ENCODE assay signal across 25 mouse cellular contexts in genomic region chr10:14468623-14469022, GRCm38 (mm10).
DNase-seq lines count a peak whose midpoint lies in the region; ATAC-seq and TF ChIP-seq lines count a peak whose summit lies in the region.
"Had no signal": no experiment of that assay in that cellular context is flagged by ENCODE, and none has a peak within 500 bp of the region (broad histone marks: within the 10 kb centered on the region; RNA-seq: fewer than 3 reads in every experiment).

No protein-coding gene starts in this region.

- no peaks in the 10 kb centered on the region for H3K27me3 ChIP-seq in heart, embryonic 14.5 days (ENCODE audit: control insufficient read depth, insufficient read depth, low read length)
- H3K27me3 ChIP-seq in heart, embryonic 11.5 days (ENCODE audit: control insufficient read depth, insufficient read depth, low read length), result no peaks in the 10 kb centered on the region
- H3K27me3 ChIP-seq in lung, embryonic 14.5 days (ENCODE audit: insufficient read depth, low read length), result no peaks in the 10 kb centered on the region
- no peaks in the 10 kb centered on the region for H3K27me3 ChIP-seq in liver, embryonic 12.5 days (replicated peaks)
- H3K27me3 ChIP-seq: liver, embryonic 15.5 days; stomach, embryonic 15.5 days had no signal

- no peak overlapping the region for H3K9ac ChIP-seq in heart, embryonic 14.5 days (ENCODE audit: low read length)
- no peak overlapping the region for H3K9ac ChIP-seq in heart, embryonic 11.5 days (ENCODE audit: low read depth, low read length)
- H3K9ac ChIP-seq in lung, embryonic 14.5 days, result no peak overlapping the region
- H3K9ac ChIP-seq in liver, embryonic 12.5 days, result no peak overlapping the region
- H3K9ac ChIP-seq: hindbrain, embryonic 14.5 days; liver, embryonic 15.5 days; stomach, embryonic 15.5 days had no signal

- 0 out of 2 replicates have a peak overlapping the region, but pooled peaks have one; percentile 7 for H3K4me2 ChIP-seq in heart, embryonic 14.5 days (ENCODE audit: low read length)
- no peak overlapping the region for H3K4me2 ChIP-seq in heart, embryonic 11.5 days
- no peak overlapping the region for H3K4me2 ChIP-seq in lung, embryonic 14.5 days
- no peak overlapping the region for H3K4me2 ChIP-seq in liver, embryonic 12.5 days
- H3K4me2 ChIP-seq: hindbrain, embryonic 14.5 days; liver, embryonic 15.5 days; stomach, embryonic 15.5 days had no signal

- H3K9me3 ChIP-seq in heart, embryonic 14.5 days (ENCODE audit: control insufficient read depth, low read length), result no peaks in the 10 kb centered on the region
- H3K9me3 ChIP-seq in heart, embryonic 11.5 days (replicated peaks; ENCODE audit: control insufficient read depth, low read length), result no peaks in the 10 kb centered on the region
- no peaks in the 10 kb centered on the region for H3K9me3 ChIP-seq in lung, embryonic 14.5 days (ENCODE audit: low read depth, low read length)
- no peaks in the 10 kb centered on the region for H3K9me3 ChIP-seq in liver, embryonic 12.5 days (replicated peaks)
- H3K9me3 ChIP-seq: liver, embryonic 15.5 days; stomach, embryonic 15.5 days had no signal

- no peaks in the 10 kb centered on the region for H3K36me3 ChIP-seq in heart, embryonic 14.5 days (ENCODE audit: control insufficient read depth, insufficient read depth, low read length)
- H3K36me3 ChIP-seq in heart, embryonic 11.5 days (ENCODE audit: control insufficient read depth, insufficient read depth, low read length), result no peaks in the 10 kb centered on the region
- H3K36me3 ChIP-seq in lung, embryonic 14.5 days (ENCODE audit: insufficient read depth), result no peaks in the 10 kb centered on the region
- H3K36me3 ChIP-seq in liver, embryonic 12.5 days, result no peaks in the 10 kb centered on the region
- H3K36me3 ChIP-seq: liver, embryonic 15.5 days; stomach, embryonic 15.5 days had no signal

- DNase-seq in lung, embryonic 14.5 days, result peak; percentile 80
- DNase-seq in lung, adult 2 months, result no peak
- peak; percentile 35 for DNase-seq in lung, postnatal 14 days
- DNase-seq in left cerebral cortex, adult 18-20 months (ENCODE audit: low spot score in 2 of 2), result no peak
- DNase-seq: adrenal gland, adult 2 months; adrenal gland, postnatal 36 days; cerebellum, adult 2 months; cerebellum, postnatal 14 days; gastrocnemius, postnatal 14 days; kidney, adult 9 months; kidney, postnatal 10 days; layer of hippocampus, adult 9-11 months; liver; midbrain, embryonic 14.5 days; right cerebral cortex, postnatal 14 days; thymus, postnatal 14 days had no signal

- no peak for TF ChIP-seq POLR2A in lung, adult 2 months (IDR thresholded peaks at IDR 0.05; ENCODE audit: borderline replicate concordance, extremely low read depth, low read depth, low read length)

- no peak for TF ChIP-seq CTCF in lung, embryonic 14.5 days (IDR thresholded peaks at IDR 0.05; ENCODE audit: low read depth)
- TF ChIP-seq CTCF in lung, adult 2 months (IDR thresholded peaks at IDR 0.05; ENCODE audit: insufficient read depth, low read length), result no peak

- 29% methylated on average over 10 of the region's 10 CpGs for whole genome bisulfite sequencing in heart, embryonic 14.5 days
- 60% methylated on average over 10 of the region's 10 CpGs for WGBS in heart, embryonic 11.5 days (ENCODE audit: insufficient replicate concordance)
- WGBS in lung, embryonic 14.5 days, result 49% methylated on average over 10 of the region's 10 CpGs
- 71% methylated on average over 10 of the region's 10 CpGs for WGBS in lung, adult 2 months
- 67% methylated on average over 10 of the region's 10 CpGs for WGBS in liver, embryonic 12.5 days (ENCODE audit: insufficient replicate concordance)

- no peak overlapping the region for H3K4me3 ChIP-seq in heart, embryonic 14.5 days (ENCODE audit: control insufficient read depth in 1 of 2, insufficient read depth in 1 of 2, low read depth in 1 of 2, low read length in 2 of 2)
- no peak overlapping the region for H3K4me3 ChIP-seq in heart, embryonic 11.5 days (ENCODE audit: low read depth, low read length)
- no peak overlapping the region for H3K4me3 ChIP-seq in lung, embryonic 14.5 days (ENCODE audit: low read depth, low read length)
- H3K4me3 ChIP-seq in lung, adult 2 months (replicated peaks; ENCODE audit: extremely low read depth, low read depth, low read length), result no peak overlapping the region
- H3K4me3 ChIP-seq in liver, embryonic 12.5 days, result no peak overlapping the region
- H3K4me3 ChIP-seq: liver, embryonic 15.5 days; stomach, embryonic 15.5 days had no signal

- H3K4me1 ChIP-seq in heart, embryonic 14.5 days (ENCODE audit: control insufficient read depth in 2 of 2, insufficient read depth in 2 of 2, low read length in 2 of 2), result peaks cover 0 to 9% of the 10 kb centered on the region in 2 experiments; a peak in 2 of 4 replicates
- H3K4me1 ChIP-seq in heart, embryonic 11.5 days (ENCODE audit: control insufficient read depth, insufficient read depth, low read length), result no peaks in the 10 kb centered on the region
- no peaks in the 10 kb centered on the region for H3K4me1 ChIP-seq in lung, embryonic 14.5 days (ENCODE audit: insufficient read depth)
- H3K4me1 ChIP-seq in lung, adult 2 months (ENCODE audit: control insufficient read depth, insufficient read depth, low read length), result peaks cover 4% of the 10 kb centered on the region; the same call in 1 of the 2 replicates
- H3K4me1 ChIP-seq in liver, embryonic 12.5 days, result no peaks in the 10 kb centered on the region
- H3K4me1 ChIP-seq: liver, embryonic 15.5 days; stomach, embryonic 15.5 days had no signal

- H3K27ac ChIP-seq in heart, embryonic 14.5 days (replicated peaks in 1 of 2; ENCODE audit: control insufficient read depth in 1 of 2, insufficient read depth in 1 of 2, low read depth in 2 of 2, low read length in 2 of 2), result no peak overlapping the region
- no peak overlapping the region for H3K27ac ChIP-seq in heart, embryonic 11.5 days (ENCODE audit: low read depth, low read length)
- no peak overlapping the region for H3K27ac ChIP-seq in lung, embryonic 14.5 days (ENCODE audit: low read depth)
- H3K27ac ChIP-seq in liver, embryonic 12.5 days, result no peak overlapping the region
- H3K27ac ChIP-seq: hindbrain, embryonic 14.5 days; liver, embryonic 15.5 days; stomach, embryonic 15.5 days had no signal

- no peak for ATAC-seq in heart, embryonic 14.5 days (ENCODE audit: insufficient number of reproducible peaks, insufficient read depth, low FRiP score, low read depth)
- ATAC-seq in heart, embryonic 11.5 days (replicated peaks; ENCODE audit: insufficient number of reproducible peaks, low FRiP score, low TSS enrichment), result no peak
- ATAC-seq in lung, embryonic 14.5 days (ENCODE audit: insufficient read depth), result peak; percentile 16; the same call in 1 of the 2 replicates
- ATAC-seq in liver, embryonic 12.5 days, result no peak
- ATAC-seq: activated CD4-positive, CD25-positive, alpha-beta regulatory T cell, adult 4 months; forebrain, embryonic 14.5 days; intestine, postnatal 0 days had no signal

Comparison
In these comparisons a context has a peak if more than half of its experiments do, and no peak if none do; other contexts are left out.
1. DNase-seq: peak in lung, embryonic 14.5 days (single experiment) and lung, postnatal 14 days (single experiment); none in lung, adult 2 months (single experiment) and left cerebral cortex, adult 18-20 months (0 of 2).